Mouse (Mus musculus): ENCODE data around the gene Pla1a. TPM values are rescaled to one million over a fixed set of nuclear protein-coding genes. Genes with fewer than 3 reads are reported as not detected.
"Not testable (repeated sequence)": the region's sequence is repeated elsewhere in the genome, so short reads cannot be mapped to it uniquely, and the experiment has no call there.

Gene Pla1a
- polyA plus RNA-seq, 1 experiment, result not detected

DNA sequence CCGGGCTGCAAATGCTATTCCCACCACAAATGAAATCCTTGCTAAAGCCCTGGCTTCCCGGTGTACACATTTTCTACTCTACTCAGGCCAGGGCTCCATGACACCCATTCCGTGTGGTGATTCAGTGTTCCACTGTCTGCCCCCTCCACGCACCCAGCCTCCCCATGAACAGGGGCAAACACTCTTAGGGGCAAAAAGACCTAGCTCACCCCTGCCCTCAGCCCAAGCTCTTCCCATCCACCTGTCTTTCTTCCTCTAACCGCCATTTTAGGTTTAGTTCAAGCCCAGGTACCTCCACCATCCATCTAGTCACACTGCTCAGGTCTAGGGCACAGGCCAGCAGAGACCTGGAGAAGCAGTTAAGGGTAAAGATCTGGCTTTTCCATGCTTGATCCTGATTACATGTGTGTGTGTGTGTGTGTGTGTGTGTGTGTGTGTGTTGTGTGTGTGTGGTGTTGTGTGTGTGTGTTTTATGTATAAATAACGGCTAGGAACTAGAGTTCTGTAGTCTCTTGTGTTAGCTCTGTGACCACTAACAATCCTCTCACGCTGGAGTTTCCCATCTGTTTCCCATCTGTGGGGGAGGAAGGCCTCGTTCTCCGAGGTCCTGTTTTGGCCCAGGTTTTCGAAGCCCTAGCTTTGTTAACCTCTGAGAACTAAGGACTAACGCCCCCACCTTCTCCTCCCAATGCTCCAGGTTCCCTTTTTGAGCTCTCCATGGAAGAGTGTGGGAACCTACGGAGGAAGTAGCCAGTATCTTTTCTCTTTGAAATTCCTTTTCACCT is 18.7 kb upstream of the Pla1a start:
- peak overlapping the region; percentile 97 for H3K4me3 ChIP-seq (replicated peaks)
- TF ChIP-seq GATA1 (IDR thresholded peaks at IDR 0.05; ENCODE audit: borderline replicate concordance, low read length), result no peak
- no peak for TF ChIP-seq FLI1 (IDR thresholded peaks at IDR 0.05; ENCODE audit: low read length)
- H3K36me3 ChIP-seq (replicated peaks; ENCODE audit: low read length), result peaks cover 48% of the 10 kb centered on the region
- H3K27me3 ChIP-seq (replicated peaks), result no peaks in the 10 kb centered on the region
- H3K4me1 ChIP-seq, result peaks cover 65% of the 10 kb centered on the region
- no peaks in the 10 kb centered on the region for H3K9me3 ChIP-seq

DNA sequence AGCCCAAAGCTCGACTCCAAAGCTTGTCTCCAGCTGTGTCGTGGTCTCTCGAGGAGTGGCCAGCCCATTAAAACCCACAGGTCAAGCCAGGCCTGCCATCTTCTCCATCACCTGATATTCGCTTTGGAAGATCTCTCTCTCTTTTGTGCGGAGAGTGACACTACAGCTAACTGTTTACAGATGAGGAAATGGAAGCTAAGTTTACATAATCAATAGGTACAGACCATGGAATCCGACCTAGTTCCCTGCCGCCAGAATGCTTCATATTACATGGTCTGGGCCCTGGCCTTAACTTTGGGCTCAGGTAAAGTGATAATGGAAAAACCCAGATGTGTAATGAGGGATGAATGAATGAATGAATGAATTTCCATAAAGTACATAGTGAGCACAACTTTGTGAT is 17.8 kb upstream of the Pla1a start:
- H3K27me3 ChIP-seq (replicated peaks), result no peaks in the 10 kb centered on the region
- H3K4me1 ChIP-seq, result peaks cover 64% of the 10 kb centered on the region
- H3K4me3 ChIP-seq (replicated peaks), result peak overlapping the region; percentile 1
- H3K36me3 ChIP-seq (replicated peaks; ENCODE audit: low read length), result peaks cover 57% of the 10 kb centered on the region
- H3K9me3 ChIP-seq, result peaks cover 2% of the 10 kb centered on the region; the same call in 1 of the 2 replicates
- TF ChIP-seq GATA1 (IDR thresholded peaks at IDR 0.05; ENCODE audit: borderline replicate concordance, low read length), result no peak

DNA sequence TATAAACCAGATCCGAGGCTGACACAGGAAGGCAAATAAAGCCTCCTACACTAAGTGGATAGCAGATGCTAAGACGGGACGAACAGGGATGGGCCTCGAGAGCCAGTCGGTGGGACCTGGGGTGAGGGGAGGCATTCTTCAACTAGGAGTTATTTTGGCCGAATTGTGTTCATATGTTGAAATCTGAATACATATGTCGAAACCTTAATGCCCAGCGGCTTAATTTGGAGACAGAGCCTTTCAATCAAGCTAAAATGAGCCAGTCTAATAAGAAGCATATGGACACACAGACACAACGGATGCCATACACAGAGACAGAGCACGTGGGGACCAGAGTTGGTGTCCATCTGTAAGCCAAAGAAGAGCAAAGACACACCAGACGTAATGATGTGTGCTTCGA is 15.5 kb upstream of the Pla1a start:
- Histone ChIP-seq H3K4me3 (replicated peaks) (no peak overlapping the region), H3K4me1 (peaks cover 65% of the 10 kb centered on the region), H3K9me3 (peaks cover 18% of the 10 kb centered on the region), H3K36me3 (replicated peaks; ENCODE audit: low read length) (peaks cover 79% of the 10 kb centered on the region), H3K27me3 (replicated peaks) (no peaks in the 10 kb centered on the region)
- TF ChIP-seq GATA1 (IDR thresholded peaks at IDR 0.05; ENCODE audit: borderline replicate concordance, low read length) (no peak), FLI1 (IDR thresholded peaks at IDR 0.05; ENCODE audit: low read length) (no peak)

DNA sequence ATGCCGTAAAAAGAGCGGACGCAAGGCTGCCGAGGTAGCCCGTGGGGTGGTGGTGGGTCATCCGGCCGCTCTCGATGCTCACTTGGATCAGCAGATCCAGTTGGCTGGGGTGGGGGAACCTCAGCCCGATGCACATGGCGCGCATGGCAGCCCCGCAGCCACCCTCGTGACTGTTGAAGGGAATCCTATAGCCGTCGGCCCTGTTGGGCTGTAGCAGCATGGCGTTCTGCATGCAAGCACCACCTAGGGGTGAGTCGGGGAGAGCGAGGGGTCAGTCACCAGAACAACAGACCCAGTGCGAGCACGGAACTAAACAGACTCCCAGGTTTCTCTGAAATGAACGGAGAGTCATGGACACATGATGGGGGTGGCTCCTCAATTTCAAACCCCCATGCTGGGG is 14.4 kb upstream of the Pla1a start:
- peaks cover 87% of the 10 kb centered on the region for H3K36me3 ChIP-seq (replicated peaks; ENCODE audit: low read length)
- peaks cover 68% of the 10 kb centered on the region for H3K4me1 ChIP-seq
- no peaks in the 10 kb centered on the region for H3K27me3 ChIP-seq (replicated peaks)
- no peak overlapping the region for H3K4me3 ChIP-seq (replicated peaks)
- H3K9me3 ChIP-seq, result peaks cover 18% of the 10 kb centered on the region
- TF ChIP-seq GATA1 (IDR thresholded peaks at IDR 0.05; ENCODE audit: borderline replicate concordance, low read length), result no peak
- no peak for TF ChIP-seq FLI1 (IDR thresholded peaks at IDR 0.05; ENCODE audit: low read length)

DNA sequence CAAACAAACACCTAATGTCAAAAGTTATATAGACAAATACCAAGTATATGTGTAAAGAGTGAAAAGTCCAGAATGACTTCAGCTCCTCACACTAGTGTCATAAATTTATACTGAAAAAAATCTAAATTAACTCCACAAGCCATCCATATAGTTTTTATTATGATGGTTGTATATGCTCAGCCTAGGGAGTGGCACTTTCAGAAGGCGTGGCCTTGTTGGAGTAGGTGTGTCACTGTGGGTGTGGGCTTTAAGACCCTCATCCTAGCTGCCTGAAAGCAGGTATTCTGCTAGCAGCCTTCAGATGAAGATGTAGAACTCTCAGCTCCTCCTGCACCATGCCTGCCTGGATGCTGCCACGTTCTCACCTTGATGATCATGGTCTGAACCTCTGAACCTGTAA is 13.2 kb upstream of the Pla1a start:
- H3K4me3 ChIP-seq (replicated peaks); H3K27me3 ChIP-seq (replicated peaks): not testable (repeated sequence)
- peaks cover 83% of the 10 kb centered on the region for H3K36me3 ChIP-seq (replicated peaks; ENCODE audit: low read length)
- peaks cover 18% of the 10 kb centered on the region for H3K9me3 ChIP-seq
- H3K4me1 ChIP-seq, result peaks cover 67% of the 10 kb centered on the region

DNA sequence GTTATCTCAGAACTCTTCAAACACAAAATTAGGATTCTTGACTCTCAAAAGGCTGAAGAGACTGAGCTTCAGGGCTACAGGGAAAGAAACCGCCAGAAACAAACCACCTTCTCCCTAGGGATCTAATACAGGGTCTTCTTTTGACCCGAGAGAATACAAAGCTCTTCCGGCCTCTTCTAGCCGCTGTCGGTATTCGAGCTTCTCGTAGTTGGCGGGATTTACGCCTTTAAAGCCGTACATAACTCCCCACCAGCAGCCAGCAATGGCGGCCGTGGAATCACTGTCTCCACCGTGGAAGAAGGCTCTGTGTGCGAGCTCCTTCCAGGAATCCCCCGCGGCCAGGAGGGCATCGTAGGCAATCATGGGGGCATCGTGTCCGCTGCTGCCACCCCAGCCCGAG is 12.6 kb upstream of the Pla1a start:
- Histone ChIP-seq H3K4me1 (peaks cover 66% of the 10 kb centered on the region), H3K4me3 (replicated peaks) (no peak overlapping the region)
- TF ChIP-seq FLI1 (IDR thresholded peaks at IDR 0.05; ENCODE audit: low read length), result no peak
- no peak for TF ChIP-seq GATA1 (IDR thresholded peaks at IDR 0.05; ENCODE audit: borderline replicate concordance, low read length)

DNA sequence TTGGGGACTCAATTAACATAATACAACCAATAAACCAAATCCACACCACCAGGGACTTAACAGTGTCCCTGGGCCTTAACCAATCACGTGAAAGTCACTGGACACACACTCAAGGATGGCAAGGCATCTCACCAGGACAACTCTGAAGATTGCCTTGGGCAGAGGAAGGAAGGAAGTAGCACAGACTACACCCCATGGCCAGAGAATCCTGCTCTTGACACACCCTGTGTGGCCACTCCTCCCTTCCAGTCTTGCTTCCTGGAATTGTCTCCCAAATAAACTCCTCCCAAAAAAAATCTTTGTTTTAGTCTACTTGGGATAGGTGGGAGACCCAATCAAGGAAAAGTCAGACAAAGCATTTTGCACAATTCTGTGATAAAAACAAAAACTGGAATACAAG is 12.1 kb upstream of the Pla1a start:
- H3K4me3 ChIP-seq (replicated peaks), result no peak overlapping the region
- H3K27me3 ChIP-seq (replicated peaks), result peaks cover 2% of the 10 kb centered on the region
- TF ChIP-seq GATA1 (IDR thresholded peaks at IDR 0.05; ENCODE audit: borderline replicate concordance, low read length) (no peak), FLI1 (IDR thresholded peaks at IDR 0.05; ENCODE audit: low read length) (no peak)
- H3K36me3 ChIP-seq (replicated peaks; ENCODE audit: low read length), result peaks cover 74% of the 10 kb centered on the region
- H3K9me3 ChIP-seq, result peaks cover 18% of the 10 kb centered on the region
- H3K4me1 ChIP-seq, result peaks cover 64% of the 10 kb centered on the region

More for the DNA sequence above, 12.6 kb upstream of the Pla1a start:
- peaks cover 18% of the 10 kb centered on the region for H3K9me3 ChIP-seq
- peaks cover 79% of the 10 kb centered on the region for H3K36me3 ChIP-seq (replicated peaks; ENCODE audit: low read length)
- H3K27me3 ChIP-seq (replicated peaks), result no peaks in the 10 kb centered on the region

DNA sequence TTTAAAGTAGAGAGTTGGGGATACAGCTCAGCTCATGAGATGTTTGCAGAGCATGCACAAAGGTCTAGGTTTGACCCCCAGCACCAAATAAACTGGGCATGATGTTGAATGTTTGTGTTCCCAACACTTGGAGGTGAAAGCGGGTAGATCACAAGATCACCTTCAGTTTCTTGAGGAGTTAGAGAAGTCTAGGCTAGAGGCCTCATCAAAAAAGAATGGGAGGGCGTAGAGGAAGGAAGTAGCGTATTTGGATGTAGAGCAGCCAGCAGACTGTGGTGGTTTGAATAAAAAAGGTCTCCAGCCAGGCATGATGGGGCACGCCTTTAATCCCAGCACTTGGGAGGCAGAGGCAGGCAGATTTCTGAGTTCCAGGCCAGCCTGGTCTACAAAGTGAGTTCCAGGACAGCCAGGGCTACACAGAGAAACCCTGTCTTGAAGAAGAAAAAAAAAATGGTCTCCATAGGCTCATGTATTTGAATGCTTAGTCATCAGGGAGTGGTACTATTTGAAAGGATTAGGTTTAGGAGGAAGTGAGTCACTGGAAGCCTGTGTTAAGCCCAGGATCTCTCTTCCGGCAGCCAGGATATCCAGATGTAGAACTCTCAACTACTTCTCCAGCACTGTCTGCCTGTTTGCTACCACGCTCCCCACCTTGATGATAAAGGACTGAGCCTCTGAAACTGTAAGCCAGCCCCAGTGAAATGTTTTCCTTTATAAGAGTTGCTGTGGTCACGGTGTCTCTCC is 10.9 kb upstream of the Pla1a start:
- H3K4me3 ChIP-seq (replicated peaks), result peak overlapping the region; percentile 38
- peaks cover 62% of the 10 kb centered on the region for H3K36me3 ChIP-seq (replicated peaks; ENCODE audit: low read length)
- H3K4me1 ChIP-seq, result peaks cover 56% of the 10 kb centered on the region
- no peak for TF ChIP-seq GATA1 (IDR thresholded peaks at IDR 0.05; ENCODE audit: borderline replicate concordance, low read length)
- no peak for TF ChIP-seq FLI1 (IDR thresholded peaks at IDR 0.05; ENCODE audit: low read length)
- peaks cover 18% of the 10 kb centered on the region for H3K9me3 ChIP-seq
- peaks cover 2% of the 10 kb centered on the region for H3K27me3 ChIP-seq (replicated peaks)

DNA sequence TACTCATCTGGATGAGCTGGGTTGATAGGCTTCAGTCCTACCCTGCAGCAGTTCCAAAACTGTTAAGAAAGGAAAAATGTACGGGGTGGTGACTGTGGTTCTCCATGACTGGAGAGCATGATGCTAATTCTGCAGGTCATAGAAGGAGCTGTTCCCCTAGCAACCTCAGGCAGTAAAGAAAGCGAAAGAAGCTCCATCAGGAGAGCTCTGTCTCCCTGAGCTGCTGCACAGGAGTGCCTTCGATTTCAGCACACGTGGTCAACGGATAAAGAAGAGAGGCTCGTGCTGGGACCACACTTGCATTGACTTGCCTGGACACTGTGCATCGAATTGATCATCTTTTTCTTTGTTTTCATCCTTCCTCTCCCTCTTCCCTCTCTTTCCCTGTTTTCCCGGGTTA is 9.3 kb upstream of the Pla1a start:
- H3K36me3 ChIP-seq (replicated peaks; ENCODE audit: low read length), result peaks cover 45% of the 10 kb centered on the region
- peak overlapping the region; percentile 48 for H3K4me3 ChIP-seq (replicated peaks)
- peaks cover 2% of the 10 kb centered on the region for H3K27me3 ChIP-seq (replicated peaks)

DNA sequence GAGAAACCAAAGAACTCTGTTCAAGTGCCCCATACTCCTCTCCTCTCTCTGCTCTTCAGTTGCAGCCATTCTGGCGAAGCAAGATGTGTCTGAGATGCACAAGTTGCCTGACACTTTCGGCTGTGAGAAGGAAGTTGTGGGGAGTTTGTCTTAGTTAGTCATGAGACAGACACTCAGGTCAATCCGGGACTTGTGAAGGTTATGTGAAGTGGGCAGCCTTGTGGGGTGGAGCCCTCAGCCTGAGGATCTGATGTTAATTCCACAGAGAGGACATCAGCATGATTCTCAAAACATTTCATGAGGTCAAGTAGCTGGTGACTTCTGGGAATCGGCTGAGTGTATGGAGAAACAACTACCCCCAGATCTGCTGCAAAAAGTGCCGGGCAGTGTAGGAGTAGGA is 8.7 kb upstream of the Pla1a start:
- no peak for TF ChIP-seq GATA1 (IDR thresholded peaks at IDR 0.05; ENCODE audit: borderline replicate concordance, low read length)
- no peak for TF ChIP-seq FLI1 (IDR thresholded peaks at IDR 0.05; ENCODE audit: low read length)
- peaks cover 2% of the 10 kb centered on the region for H3K27me3 ChIP-seq (replicated peaks)
- peaks cover 39% of the 10 kb centered on the region for H3K36me3 ChIP-seq (replicated peaks; ENCODE audit: low read length)
- peaks cover 47% of the 10 kb centered on the region for H3K4me1 ChIP-seq
- H3K4me3 ChIP-seq (replicated peaks), result no peak overlapping the region
- H3K9me3 ChIP-seq, result peaks cover 18% of the 10 kb centered on the region

More for the DNA sequence above, 9.3 kb upstream of the Pla1a start:
- TF ChIP-seq GATA1 (IDR thresholded peaks at IDR 0.05; ENCODE audit: borderline replicate concordance, low read length) (no peak), FLI1 (IDR thresholded peaks at IDR 0.05; ENCODE audit: low read length) (no peak)
- Histone ChIP-seq H3K4me1 (peaks cover 47% of the 10 kb centered on the region), H3K9me3 (peaks cover 18% of the 10 kb centered on the region)
